Mouse (Mus musculus) liver, embryonic 13.5 days (tissue): Measurements from ENCODE around the gene Ctsf. TPM values are rescaled to one million over a fixed set of nuclear protein-coding genes. Genes with fewer than 3 reads are reported as not detected.

ENCODE experiments used
- ATAC-seq: fragments of 200-750 bp; cut with Nextera tagmentation; 2 replicates; pipeline ENCODE4 v1.8.0; 2017; ENCODE audit warnings: low read depth, mild to moderate bottlenecking, moderate number of reproducible peaks, moderate library complexity
- DNase-seq: peaks from one replicate; pipeline ENCODE4 v3.0.0; 2022
- H3K27ac ChIP-seq: fragments of 300-500 bp; sonication (generic); 2 replicates; pipeline ENCODE4 v1.5.1; 2015; ENCODE audit warnings: moderate library complexity, mild to moderate bottlenecking, inconsistent platforms
- H3K27me3 ChIP-seq: fragments of 300-500 bp; sonication (generic); 2 replicates; pipeline ENCODE4 v1.6.1; 2015; ENCODE audit warnings: mild to moderate bottlenecking, inconsistent platforms
- H3K36me3 ChIP-seq: fragments of 300-500 bp; sonication (generic); 2 replicates; pipeline ENCODE4 v1.6.1; 2015; ENCODE audit warnings: mild to moderate bottlenecking, inconsistent platforms
- H3K4me1 ChIP-seq: fragments of 300-500 bp; sonication (generic); replicated peaks from 2 replicates; pipeline ENCODE4 v1.6.1; 2015; ENCODE audit warnings: inconsistent platforms
- H3K4me2 ChIP-seq: fragments of 300-500 bp; sonication (generic); 2 replicates; pipeline ENCODE4 v1.6.1; 2015; ENCODE audit warnings: inconsistent platforms, mild to moderate bottlenecking, moderate library complexity
- H3K4me3 ChIP-seq: fragments of 300-500 bp; sonication (generic); replicated peaks from 2 replicates; pipeline ENCODE4 v1.5.1; 2015; ENCODE audit warnings: mild to moderate bottlenecking, inconsistent platforms
- H3K9ac ChIP-seq: fragments of 300-500 bp; sonication (generic); 2 replicates; pipeline ENCODE4 v1.6.1; 2015; ENCODE audit warnings: mild to moderate bottlenecking, inconsistent platforms
- H3K9me3 ChIP-seq: fragments of 300-500 bp; sonication (generic); replicated peaks from 2 replicates; pipeline ENCODE4 v1.6.1; 2016; ENCODE audit warnings: inconsistent platforms
- WGBS: fragments of 180-500 bp; shearing (Covaris S2); methylation state at CpG from one replicate; pipeline ENCODE4 v1.1.7; 2015; ENCODE audit not compliant: insufficient replicate concordance; 5-methylcytosine and 5-hydroxymethylcytosine counted together
- polyA plus RNA-seq: library from polyadenylated mRNA; unstranded; fragments of >200 nt; fragmentation: Nextera tagmentation; extraction: Ambion mirVana; gene quantifications from 2 replicates; pipeline ENCODE4 v1.2.1, GENCODE M21; 2015

The Ctsf gene
- polyA plus RNA-seq, 1 experiment from 2014 or later = 25.3 TPM

DNA sequence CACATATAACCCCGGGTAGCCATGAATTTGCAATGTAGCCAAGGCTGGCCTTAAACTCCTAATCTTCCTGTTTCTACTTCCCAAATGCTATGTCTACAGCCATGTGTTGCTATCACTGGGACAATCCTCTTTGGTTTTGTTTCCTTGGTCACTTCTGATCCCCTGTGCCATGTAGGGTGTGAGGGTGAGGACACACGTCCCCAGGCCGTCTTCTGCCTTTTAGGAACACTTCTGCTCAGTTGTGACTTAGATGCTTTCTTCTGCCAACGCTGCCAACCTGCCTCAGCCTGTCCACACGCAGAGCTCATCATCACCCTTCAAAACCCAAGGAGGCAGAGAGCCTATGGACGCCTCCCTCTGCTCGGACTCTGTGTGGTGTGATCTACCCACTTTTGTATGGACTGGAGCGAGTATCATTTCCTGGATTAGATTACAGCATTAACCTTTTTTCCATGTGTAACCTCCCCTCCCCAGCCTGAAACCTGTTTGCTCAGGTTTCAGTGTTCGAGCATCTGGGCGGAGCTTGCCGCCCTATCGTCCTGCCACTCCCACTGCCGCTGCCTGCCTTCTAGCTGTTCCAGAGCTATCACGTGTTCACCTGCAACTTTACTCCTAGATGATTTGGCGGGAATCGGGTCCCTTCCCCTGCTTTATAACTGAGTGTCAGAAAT, 26.4 kb upstream of the Ctsf start:
- no peak overlapping the region for H3K27ac ChIP-seq
- no peak for ATAC-seq
- H3K9me3 ChIP-seq = no peaks in the 10 kb centered on the region
- no peak overlapping the region for H3K9ac ChIP-seq
- peaks cover 52% of the 10 kb centered on the region for H3K36me3 ChIP-seq
- H3K27me3 ChIP-seq = no peaks in the 10 kb centered on the region
- no peak for DNase-seq
- H3K4me1 ChIP-seq = peaks cover 10% of the 10 kb centered on the region; the same call in 1 of the 2 replicates
- H3K4me2 ChIP-seq = no peak overlapping the region
- 71% methylated on average over 16 of the region's 16 CpGs for whole genome bisulfite sequencing
- no peak overlapping the region for H3K4me3 ChIP-seq

DNA sequence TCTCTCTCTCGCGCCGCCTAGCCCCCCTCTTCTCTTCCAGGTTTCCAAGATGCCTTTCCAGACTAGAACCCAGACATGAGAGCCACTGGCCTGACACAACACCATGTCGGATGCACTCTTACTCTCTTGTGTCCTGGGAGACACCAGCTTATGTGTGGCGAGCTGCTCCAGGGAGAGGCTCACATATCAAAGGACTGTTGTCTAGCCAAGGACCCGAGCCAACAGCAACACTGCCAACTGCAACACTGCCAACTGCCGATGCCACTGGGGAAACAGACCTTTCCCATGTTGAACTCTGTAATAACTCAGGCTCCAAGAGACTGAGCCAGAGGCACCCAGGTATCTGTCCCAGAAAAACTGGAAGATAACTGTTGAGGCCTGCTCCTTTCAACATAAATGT, 25.8 kb upstream of the Ctsf start:
- peaks cover 10% of the 10 kb centered on the region; the same call in 1 of the 2 replicates for H3K4me1 ChIP-seq
- no peak overlapping the region for H3K9ac ChIP-seq
- no peaks in the 10 kb centered on the region for H3K27me3 ChIP-seq
- H3K9me3 ChIP-seq = no peaks in the 10 kb centered on the region
- H3K4me3 ChIP-seq = no peak overlapping the region
- 82% methylated on average over 7 of the region's 7 CpGs for WGBS
- H3K36me3 ChIP-seq = peaks cover 52% of the 10 kb centered on the region
- no peak overlapping the region for H3K27ac ChIP-seq
- H3K4me2 ChIP-seq = no peak overlapping the region
- DNase-seq (no peak), ATAC-seq (no peak)

GRCm38 (mm10) chr19:4833977-4834376, 21.0 kb upstream of the Ctsf start:
- Histone ChIP-seq H3K36me3 (peaks cover 27% of the 10 kb centered on the region), H3K9me3 (no peaks in the 10 kb centered on the region), H3K4me3 (no peak overlapping the region), H3K9ac (no peak overlapping the region), H3K27ac (no peak overlapping the region), H3K4me2 (no peak overlapping the region), H3K4me1 (peaks cover 40% of the 10 kb centered on the region), H3K27me3 (no peaks in the 10 kb centered on the region)
- WGBS = 83% methylated on average over 8 of the region's 8 CpGs
- no peak for DNase-seq
- ATAC-seq = no peak

GRCm38 (mm10) chr19:4836096-4836495, 18.8 kb upstream of the Ctsf start:
- Histone ChIP-seq H3K4me1 (peaks cover 54% of the 10 kb centered on the region), H3K36me3 (peaks cover 19% of the 10 kb centered on the region), H3K4me3 (no peak overlapping the region), H3K9ac (no peak overlapping the region), H3K27me3 (peaks cover 16% of the 10 kb centered on the region), H3K4me2 (no peak overlapping the region), H3K9me3 (no peaks in the 10 kb centered on the region), H3K27ac (peak overlapping the region; percentile 58)
- WGBS = 71% methylated on average over 2 of the region's 2 CpGs
- ATAC-seq = no peak
- DNase-seq = no peak

DNA sequence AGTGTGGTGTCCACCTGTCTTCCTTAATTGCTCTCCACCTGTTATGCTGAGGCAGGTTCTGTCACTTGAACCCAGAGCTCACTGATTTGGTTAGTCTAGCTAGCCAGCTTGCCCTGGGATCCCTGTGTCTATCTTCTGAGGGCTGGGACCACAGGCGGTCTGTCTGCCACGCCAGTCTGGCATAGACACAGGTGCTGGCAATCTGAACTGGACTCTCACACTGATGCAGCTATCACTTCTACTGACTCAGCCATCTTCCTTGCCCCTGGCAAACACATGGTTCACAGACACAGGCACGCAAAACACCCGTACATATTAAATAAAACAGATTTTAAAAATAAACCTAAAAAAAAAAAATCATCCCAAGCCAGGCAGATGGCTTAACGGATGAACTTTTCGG, 17.9 kb upstream of the Ctsf start:
- Histone ChIP-seq H3K4me2 (no peak overlapping the region), H3K4me3 (no peak overlapping the region), H3K27ac (no peak overlapping the region), H3K36me3 (peaks cover 18% of the 10 kb centered on the region), H3K9ac (no peak overlapping the region), H3K9me3 (no peaks in the 10 kb centered on the region), H3K27me3 (peaks cover 25% of the 10 kb centered on the region), H3K4me1 (peaks cover 56% of the 10 kb centered on the region)
- DNase-seq (no peak), ATAC-seq (no peak)
- WGBS = 86% methylated on average over 6 of the region's 6 CpGs

- peaks cover 6% of the 10 kb centered on the region; the same call in 1 of the 2 replicates for H3K36me3 ChIP-seq
- H3K9me3 ChIP-seq = no peaks in the 10 kb centered on the region
- peak overlapping the region; percentile 84 for H3K9ac ChIP-seq
- peak overlapping the region; percentile 80 for H3K27ac ChIP-seq
- no peak for DNase-seq
- H3K4me1 ChIP-seq = peaks cover 56% of the 10 kb centered on the region
- H3K27me3 ChIP-seq = peaks cover 37% of the 10 kb centered on the region
- ATAC-seq = peak; percentile 45
- WGBS = 31% methylated on average over 10 of the region's 10 CpGs
- H3K4me2 ChIP-seq = peak overlapping the region; percentile 96
- peak overlapping the region; percentile 74 for H3K4me3 ChIP-seq
Measured at GRCm38 (mm10) chr19:4838526-4839140, 16.3 kb upstream of the Ctsf start.

DNA sequence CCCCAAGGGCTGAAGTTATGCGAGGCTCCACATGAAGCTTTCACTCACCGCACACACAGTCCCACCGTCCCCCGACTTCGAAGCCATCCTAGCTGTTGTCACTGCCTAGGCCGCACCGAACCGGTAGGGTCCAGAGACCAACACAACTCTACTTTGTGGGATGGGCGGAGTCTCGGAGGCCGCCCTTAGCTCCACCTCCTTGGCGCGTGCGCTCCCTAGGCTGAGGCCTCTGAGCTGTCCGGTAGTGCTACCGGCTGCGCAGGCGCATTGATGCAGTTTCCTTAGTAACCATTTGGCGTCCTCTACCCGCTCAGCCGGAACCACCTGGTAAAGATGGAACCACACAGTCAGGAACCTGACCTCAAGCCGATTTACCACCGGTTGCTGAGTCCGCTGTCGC, 15.8 kb upstream of the Ctsf start, which contains the start of the genes Ccs and Ccdc87:
Gene Ccs (minus strand): TSS at position 184 of the 400 bp plus-strand sequence.
Gene Ccdc87 (plus strand): TSS at position 218 of the 400 bp plus-strand sequence.
- H3K4me2 ChIP-seq = peak within 1 kb of the TSS; percentile 96
- peak within 1 kb of the TSS; percentile 84 for H3K9ac ChIP-seq
- peaks cover 5% of the 10 kb centered on the region; the same call in 1 of the 2 replicates for H3K36me3 ChIP-seq
- no peaks in the 10 kb centered on the region for H3K9me3 ChIP-seq
- peak within 1 kb of the TSS; percentile 74 for H3K4me3 ChIP-seq
- ATAC-seq = peak; percentile 99
- peak; percentile 95 for DNase-seq
- peak within 1 kb of the TSS; percentile 80 for H3K27ac ChIP-seq
- H3K27me3 ChIP-seq = peaks cover 37% of the 10 kb centered on the region
- H3K4me1 ChIP-seq = peaks cover 56% of the 10 kb centered on the region
- WGBS = under 1% methylated on average over 25 of the region's 25 CpGs

DNA sequence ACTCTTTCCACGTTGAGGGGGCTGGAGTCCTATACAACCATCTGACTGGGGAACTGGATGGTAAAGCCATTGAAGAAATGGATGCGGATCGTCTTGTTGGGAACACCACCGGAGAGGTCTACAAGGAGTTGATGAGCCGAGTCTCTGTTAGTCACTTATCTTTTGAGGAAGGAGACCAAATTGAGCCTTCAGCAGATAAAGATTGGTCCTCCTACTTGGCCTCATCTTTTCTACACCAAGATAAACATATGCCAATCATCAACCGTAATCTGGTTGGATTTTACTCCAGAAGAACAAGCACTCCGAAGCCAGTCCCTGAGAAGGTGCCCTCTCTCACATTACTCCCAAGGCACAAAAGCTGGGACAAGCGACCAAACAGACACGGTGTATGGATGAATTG, 14.1 kb upstream of the Ctsf start:
- H3K27me3 ChIP-seq = peaks cover 41% of the 10 kb centered on the region
- no peak overlapping the region for H3K4me3 ChIP-seq
- 0 out of 2 replicates have a peak, but pooled peaks cover 2% of the 10 kb centered on the region for H3K36me3 ChIP-seq
- no peak for ATAC-seq
- DNase-seq = no peak
- H3K9me3 ChIP-seq = no peaks in the 10 kb centered on the region
- 59% methylated on average over 9 of the region's 9 CpGs for WGBS
- H3K4me2 ChIP-seq = no peak overlapping the region
- peaks cover 51% of the 10 kb centered on the region for H3K4me1 ChIP-seq
- no peak overlapping the region for H3K9ac ChIP-seq
- H3K27ac ChIP-seq = no peak overlapping the region

DNA sequence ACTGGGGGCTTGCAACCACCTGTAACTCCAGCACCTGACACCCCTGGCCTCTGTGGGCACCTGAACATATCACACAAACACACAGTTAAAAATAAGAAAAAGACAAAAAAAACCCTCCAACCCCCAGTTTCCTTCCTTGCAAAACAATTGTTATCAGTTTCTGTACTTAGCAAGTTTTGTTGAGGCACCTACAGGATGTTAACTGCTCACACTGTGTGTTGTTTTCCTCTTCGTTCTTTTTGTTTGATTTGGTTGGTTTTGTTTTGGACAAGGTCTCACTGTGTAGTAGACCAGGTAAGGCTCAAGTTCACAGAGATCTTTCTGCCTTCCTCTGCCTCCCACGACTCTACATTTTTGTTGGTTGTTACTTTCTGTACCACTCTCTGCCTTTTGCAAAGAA, 12.3 kb upstream of the Ctsf start:
- peaks cover 48% of the 10 kb centered on the region for H3K27me3 ChIP-seq
- no peak overlapping the region for H3K4me2 ChIP-seq
- no peaks in the 10 kb centered on the region for H3K9me3 ChIP-seq
- no peaks in the 10 kb centered on the region for H3K36me3 ChIP-seq
- no peak for DNase-seq
- peaks cover 40% of the 10 kb centered on the region for H3K4me1 ChIP-seq
- 48% methylated on average over 2 of the region's 2 CpGs for WGBS
- no peak overlapping the region for H3K9ac ChIP-seq
- ATAC-seq = no peak
- no peak overlapping the region for H3K4me3 ChIP-seq
- no peak overlapping the region for H3K27ac ChIP-seq

GRCm38 (mm10) chr19:4845846-4846245, 9.1 kb upstream of the Ctsf start:
- H3K36me3 ChIP-seq = no peaks in the 10 kb centered on the region
- H3K27ac ChIP-seq = no peak overlapping the region
- peaks cover 58% of the 10 kb centered on the region for H3K27me3 ChIP-seq
- no peaks in the 10 kb centered on the region for H3K9me3 ChIP-seq
- 32% methylated on average over 2 of the region's 2 CpGs for WGBS
- ATAC-seq (no peak), DNase-seq (no peak)
- H3K4me3 ChIP-seq = no peak overlapping the region
- no peak overlapping the region for H3K9ac ChIP-seq
- H3K4me2 ChIP-seq = no peak overlapping the region
- H3K4me1 ChIP-seq = peaks cover 12% of the 10 kb centered on the region

- DNase-seq = no peak
- no peaks in the 10 kb centered on the region for H3K36me3 ChIP-seq
- 29% methylated on average over 7 of the region's 7 CpGs for WGBS
- no peak overlapping the region for H3K27ac ChIP-seq
- no peaks in the 10 kb centered on the region for H3K9me3 ChIP-seq
- no peak overlapping the region for H3K4me2 ChIP-seq
- peaks cover 55% of the 10 kb centered on the region for H3K27me3 ChIP-seq
- no peak for ATAC-seq
- H3K4me1 ChIP-seq = peaks cover 8% of the 10 kb centered on the region; the same call in 1 of the 2 replicates
- no peak overlapping the region for H3K4me3 ChIP-seq
- no peak overlapping the region for H3K9ac ChIP-seq
Measured at GRCm38 (mm10) chr19:4847490-4847889, 7.4 kb upstream of the Ctsf start.
